Mouse (Mus musculus) c-Kit-positive CD71-positive TER-119-negative erythroid progenitor cells, embryonic 14.5 days (primary cell): ENCODE measurements around the gene Dnah8.

Source experiments
- DNase-seq: peaks from one replicate; pipeline ENCODE4 v3.0.0-alpha.2; 2013; ENCODE audit warnings: low read depth

The Dnah8 gene

DNA sequence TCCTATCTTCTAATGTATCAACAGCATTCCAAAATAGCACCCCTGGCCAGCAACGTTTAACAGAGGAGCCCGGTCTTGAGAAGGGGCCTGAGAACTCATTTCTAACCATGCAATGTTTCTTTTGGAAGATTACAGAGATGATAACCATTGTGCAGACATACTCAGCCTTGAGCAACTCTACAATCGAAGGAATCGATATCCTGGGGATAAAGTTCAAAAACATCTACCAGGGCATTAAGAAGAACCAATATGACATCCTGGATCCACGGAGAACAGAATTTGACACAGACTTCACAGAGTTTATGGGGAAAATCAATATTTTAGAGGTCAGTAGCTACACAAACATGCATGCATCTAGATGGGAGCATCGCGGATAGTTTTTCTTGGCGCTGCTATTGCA, 39.0 kb downstream of the Dnah8 start:
- no peak for DNase-seq

DNA sequence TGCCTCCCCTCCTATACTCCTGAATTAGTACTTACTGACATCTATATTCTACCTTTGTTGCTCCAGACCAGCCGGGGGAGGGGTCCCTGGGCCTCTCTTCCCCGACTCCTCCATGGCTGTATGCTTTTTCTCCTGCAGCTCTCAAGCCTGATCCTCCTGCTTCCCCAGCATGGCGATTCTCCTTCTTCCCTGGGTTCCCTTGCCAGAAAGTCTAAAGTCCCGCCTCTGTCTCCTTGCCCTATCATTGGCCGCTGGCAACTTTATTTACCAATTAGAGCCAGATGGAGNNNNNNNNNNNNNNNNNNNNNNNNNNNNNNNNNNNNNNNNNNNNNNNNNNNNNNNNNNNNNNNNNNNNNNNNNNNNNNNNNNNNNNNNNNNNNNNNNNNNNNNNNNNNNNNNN, 40.7 kb downstream of the Dnah8 start:
- DNase-seq, result no peak

DNA sequence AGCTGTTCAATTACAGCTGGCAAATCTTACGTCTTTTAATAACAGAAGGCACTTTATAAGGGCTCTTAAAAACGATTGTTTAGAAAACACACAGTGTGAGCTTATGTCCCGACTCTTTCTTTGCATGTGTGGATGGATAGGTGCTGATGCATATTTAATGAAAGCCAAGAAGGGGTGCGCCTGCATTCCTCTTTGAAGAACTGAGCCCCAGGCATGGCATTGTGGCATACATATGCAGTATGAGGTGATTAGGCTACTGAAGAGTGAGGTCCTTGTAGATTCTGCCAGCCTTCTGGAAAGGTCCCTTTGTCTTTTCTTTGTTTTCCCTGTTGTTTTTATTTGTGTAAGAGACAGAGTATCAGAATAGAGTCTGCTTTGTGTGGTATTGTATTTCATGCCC, 48.4 kb downstream of the Dnah8 start:
- no peak for DNase-seq

- no peak for DNase-seq
Observed at GRCm38 (mm10) chr17:30673023-30673422, 48.9 kb downstream of the Dnah8 start.

DNA sequence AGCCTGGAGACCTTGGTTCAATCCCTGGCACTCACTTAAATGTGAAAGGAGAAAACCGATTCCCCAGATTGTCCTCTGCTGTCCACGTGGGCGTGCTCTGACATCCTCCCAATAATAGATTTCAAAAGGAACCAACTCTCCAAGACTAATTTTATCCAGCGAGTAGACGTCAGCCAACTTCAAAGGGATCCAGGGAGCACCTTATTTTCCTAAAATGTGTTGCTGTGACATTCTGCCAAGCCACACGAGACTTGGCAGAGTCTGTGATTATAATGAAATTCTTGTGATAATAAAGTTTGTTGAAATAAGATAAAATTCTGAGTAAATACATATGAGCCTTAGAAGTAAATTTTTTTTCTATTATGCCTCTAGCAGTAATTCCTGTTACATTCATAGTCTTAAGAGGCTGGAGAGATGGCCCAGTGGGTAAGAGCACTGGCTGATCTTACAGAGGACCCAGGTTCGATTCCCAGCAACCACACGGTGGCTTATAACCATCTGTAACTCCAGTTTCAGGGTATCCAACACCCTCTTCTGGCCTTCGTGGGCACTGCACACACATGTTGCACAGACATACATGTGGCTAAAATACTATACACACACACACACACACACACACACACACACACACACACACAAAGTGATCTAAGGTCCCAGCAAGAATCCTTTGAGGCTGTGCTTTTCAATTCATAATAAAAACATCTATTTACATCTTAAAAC, 51.0 kb downstream of the Dnah8 start:
- no peak for DNase-seq

DNA sequence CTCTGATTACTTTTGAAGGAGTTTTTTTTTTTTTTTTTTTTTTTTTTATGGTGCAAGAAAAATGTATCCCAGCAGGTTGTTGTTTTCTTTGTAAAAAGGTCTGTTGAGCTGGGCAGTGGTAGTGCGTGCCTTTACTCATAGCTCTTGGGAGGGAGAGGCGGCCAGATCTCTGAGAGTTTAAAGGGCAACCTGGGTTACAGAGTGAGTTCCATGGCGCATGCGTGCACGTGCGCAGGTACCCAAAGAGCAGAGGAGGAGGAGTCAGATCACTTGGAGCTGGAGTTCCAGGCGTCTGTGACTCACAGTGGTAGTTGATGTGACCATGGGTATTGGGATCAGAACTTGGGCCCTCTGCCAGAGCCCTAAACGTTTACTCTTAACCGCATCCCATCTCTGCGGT, 54.4 kb downstream of the Dnah8 start:
- no peak for DNase-seq

GRCm38 (mm10) chr17:30679612-30680011, 55.5 kb downstream of the Dnah8 start:
- no peak for DNase-seq

DNA sequence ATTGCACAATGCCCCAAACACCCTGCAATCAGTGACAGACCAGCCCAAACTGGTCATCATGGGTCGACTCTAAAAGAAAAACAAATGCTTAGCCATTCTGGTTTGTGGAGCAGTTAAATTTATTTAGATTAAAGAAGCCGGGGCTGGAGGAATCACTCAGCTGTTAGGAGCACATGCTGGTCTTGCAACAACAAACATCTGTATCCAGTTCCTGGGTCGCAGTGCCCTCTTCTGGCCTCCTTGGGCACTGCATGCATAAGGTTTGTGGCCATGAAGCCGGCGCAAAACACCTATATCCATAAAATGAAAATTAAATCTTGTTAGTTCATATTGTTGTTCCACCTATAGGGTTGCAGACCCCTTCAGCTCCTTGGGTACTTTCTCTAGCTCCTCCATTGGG, 57.5 kb downstream of the Dnah8 start:
- DNase-seq, result peak; percentile 73

- no peak for DNase-seq
Observed at GRCm38 (mm10) chr17:30690181-30690580, 66.0 kb downstream of the Dnah8 start.

- no peak for DNase-seq
Observed at GRCm38 (mm10) chr17:30691481-30691880, 67.3 kb downstream of the Dnah8 start.

GRCm38 (mm10) chr17:30694281-30694680, 70.1 kb downstream of the Dnah8 start:
- DNase-seq, result no peak

- DNase-seq, result peak; percentile 13
Observed at GRCm38 (mm10) chr17:30714732-30715131, 90.6 kb downstream of the Dnah8 start.

DNA sequence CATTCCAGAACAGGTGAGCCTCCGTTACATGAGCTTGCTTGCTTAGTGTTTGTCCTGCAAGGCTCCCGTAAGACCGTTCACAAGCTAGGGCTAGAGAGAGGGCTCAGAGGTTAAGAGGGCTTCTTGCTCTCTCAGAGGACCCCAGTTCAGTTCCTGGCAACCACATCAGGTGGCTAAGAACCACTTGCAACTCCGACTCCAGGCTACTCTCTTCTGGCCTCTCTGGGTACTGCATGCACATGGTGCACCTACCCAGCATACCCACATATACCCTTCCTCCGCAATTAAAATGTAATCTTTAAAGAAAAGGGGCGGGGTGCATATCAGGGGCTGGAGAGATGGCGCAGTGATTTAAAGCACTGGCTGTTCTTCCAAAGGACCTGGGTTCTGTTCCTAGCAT, 94.0 kb downstream of the Dnah8 start:
- DNase-seq, result no peak

DNA sequence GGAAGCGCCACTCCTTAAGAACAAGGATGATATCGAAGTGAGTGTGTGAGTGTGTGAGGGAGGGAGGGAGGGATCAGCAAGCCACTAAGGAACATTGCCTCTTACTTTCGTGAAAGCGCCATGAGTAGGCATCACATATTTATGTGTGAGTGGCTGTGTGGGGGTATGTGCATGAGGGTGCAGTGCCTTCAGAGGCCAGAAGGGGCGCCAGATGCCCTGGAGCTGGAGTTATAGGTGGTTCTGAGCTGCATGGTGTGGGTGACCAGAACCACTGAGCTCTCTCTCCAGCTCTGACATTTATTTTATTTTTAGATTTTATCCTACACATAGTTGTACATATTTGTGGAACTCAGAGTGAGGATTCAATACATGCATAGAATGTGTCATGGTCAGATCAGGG, 94.9 kb downstream of the Dnah8 start:
- no peak for DNase-seq

DNA sequence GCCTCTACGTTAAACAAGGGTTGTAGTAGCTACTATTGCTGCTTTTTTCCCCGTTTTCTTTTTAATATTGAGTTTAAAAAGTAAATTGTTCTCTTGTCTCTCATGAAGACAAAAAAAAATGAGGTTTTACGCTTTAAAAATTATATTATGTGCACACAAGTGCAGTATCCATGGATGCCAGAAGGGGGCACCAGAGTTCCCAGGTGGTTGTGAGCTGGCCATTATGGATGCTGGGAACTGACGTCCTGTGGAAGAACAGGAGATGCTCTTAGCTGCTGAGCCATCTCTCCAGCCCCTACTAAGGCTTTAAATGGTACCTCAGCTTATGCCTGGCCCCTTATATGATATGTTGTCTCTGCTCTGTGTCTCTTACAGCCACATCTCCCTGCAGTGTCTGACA, 103.6 kb downstream of the Dnah8 start:
- no peak for DNase-seq

DNA sequence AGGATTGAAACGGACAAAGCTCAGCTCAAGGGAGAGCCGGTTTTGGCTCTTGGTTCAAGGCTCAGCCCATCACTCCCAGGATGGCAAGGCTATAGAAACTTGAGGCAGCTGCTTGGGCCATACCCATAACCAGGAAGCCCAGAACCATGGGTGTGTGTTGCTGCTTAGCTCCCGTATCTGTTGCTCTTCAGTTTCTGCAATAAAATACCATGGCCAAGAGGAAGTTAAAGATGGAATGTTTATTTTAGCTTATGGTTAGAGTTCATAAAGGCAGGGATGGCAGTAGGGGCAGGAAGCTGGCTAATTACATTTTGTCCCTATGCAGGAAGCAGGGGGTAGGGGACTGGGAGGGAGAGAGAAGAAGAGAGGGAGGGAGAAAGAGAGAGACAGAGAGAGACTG, 108.6 kb downstream of the Dnah8 start:
- no peak for DNase-seq

DNA sequence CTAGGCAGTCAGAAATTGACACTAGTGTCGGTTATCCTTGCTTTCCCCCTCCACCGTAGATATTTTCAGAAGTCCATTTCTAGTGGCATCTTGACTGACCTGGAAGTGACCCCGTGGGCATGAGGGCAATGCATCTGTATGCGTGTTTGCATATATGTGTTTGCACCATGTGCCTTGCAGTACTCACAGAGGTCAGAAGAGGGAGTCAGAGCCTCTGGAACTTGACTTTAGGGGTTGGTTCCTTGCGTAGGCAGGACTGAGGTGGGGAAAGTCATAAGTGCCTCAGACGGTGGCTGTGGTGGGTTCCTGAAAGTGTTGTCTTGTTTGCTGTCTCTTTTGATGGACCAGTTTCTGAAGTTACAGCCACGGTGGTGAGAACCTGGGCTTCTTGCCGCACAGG, 110.6 kb downstream of the Dnah8 start:
- DNase-seq, result no peak

- no peak for DNase-seq
Observed at GRCm38 (mm10) chr17:30735454-30735853, 111.3 kb downstream of the Dnah8 start.

GRCm38 (mm10) chr17:30737797-30738196, 113.6 kb downstream of the Dnah8 start:
- DNase-seq, result peak; percentile 9

GRCm38 (mm10) chr17:30739769-30740168, 115.6 kb downstream of the Dnah8 start:
- no peak for DNase-seq

DNA sequence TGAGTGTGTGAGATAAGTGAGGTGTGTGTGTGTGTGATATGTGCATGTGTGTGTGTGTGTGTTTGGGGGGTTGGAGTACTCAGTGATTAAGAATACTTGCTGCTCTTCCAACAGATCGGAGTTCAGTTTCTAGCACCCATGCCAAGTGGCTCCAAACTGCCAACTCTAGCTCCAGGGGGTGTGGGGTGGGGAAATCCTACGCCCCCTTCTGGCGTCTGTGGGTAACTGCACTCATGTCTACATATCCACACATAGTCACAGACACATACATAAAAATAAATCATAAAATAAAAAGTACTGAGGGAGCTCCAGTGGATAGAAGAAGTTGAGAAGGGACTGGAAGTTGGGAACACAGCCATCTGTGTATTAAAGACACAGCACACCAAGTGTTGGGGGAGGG, 119.8 kb downstream of the Dnah8 start:
- DNase-seq, result no peak

- DNase-seq, result peak; percentile 27
Observed at GRCm38 (mm10) chr17:30746056-30747024, 122.2 kb downstream of the Dnah8 start.

DNA sequence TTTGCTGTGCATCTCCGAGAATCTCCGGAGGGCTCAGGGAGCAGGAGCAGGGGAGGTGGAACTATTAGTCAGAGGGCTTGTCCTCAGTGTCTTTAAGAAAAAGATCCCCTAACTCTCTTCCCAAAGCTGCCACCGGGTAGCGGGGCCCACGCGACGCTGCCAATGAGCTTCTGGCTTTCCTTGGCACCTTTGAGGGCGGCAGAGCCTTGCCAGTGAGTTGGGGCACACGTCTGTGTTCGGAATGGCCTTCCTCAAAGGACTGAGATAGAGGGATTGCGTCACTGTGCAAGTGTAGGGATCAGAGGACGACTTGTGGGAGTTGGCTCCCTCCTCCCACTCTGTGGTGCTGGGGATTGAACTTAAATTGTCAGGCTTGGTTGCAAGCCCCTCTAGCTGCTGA, 125.2 kb downstream of the Dnah8 start:
- no peak for DNase-seq
